Mouse (Mus musculus): Measurements from ENCODE around the gene Gsto2.

DNA sequence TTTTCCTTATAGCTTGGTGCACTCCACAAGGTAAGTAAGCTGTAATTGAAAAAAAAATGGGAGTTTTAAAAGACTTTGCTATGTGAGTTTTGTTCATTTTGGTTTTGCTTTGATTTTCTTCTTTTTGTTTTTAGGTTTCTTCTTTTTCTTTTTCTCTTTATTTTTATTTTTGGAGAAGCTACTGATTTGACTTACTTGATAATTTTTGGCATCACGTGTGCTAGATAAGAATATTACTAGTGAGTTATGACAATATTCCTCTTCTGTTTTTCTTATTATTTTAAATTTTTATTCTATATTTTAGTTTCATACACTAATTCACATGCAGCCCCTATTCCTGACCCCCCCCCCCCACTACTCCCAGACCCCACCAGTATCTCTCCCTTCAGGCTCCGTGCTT lies 61.7 kb downstream of the Gsto2 start:
- TF ChIP-seq CTCF (IDR thresholded peaks at IDR 0.05; ENCODE audit: low read depth), result no peak
- TF ChIP-seq EP300 (IDR thresholded peaks at IDR 0.05; ENCODE audit: low read depth), result no peak
